Mouse (Mus musculus) neural tube, embryonic 13.5 days (tissue): ENCODE results near the gene Vps53. TPM values are rescaled to one million over a fixed set of nuclear protein-coding genes. Genes with fewer than 3 reads are reported as not detected.

Experiments used
- ATAC-seq: fragments of 200-750 bp; cut with Nextera tagmentation; 2 replicates; pipeline ENCODE4 v1.8.0; 2017; ENCODE audit warnings: low read depth, mild to moderate bottlenecking, moderate TSS enrichment, moderate library complexity
- H3K27ac ChIP-seq: fragments of 300-500 bp; sonication (generic); replicated peaks from 2 replicates; pipeline ENCODE4 v1.5.1; 2015; ENCODE audit warnings: moderate library complexity, mild to moderate bottlenecking, inconsistent platforms
- H3K27me3 ChIP-seq: fragments of 300-500 bp; sonication (generic); 2 replicates; pipeline ENCODE4 v1.6.1; 2015; ENCODE audit warnings: mild to moderate bottlenecking, inconsistent platforms
- H3K36me3 ChIP-seq: fragments of 300-500 bp; sonication (generic); 2 replicates; pipeline ENCODE4 v1.6.1; 2015; ENCODE audit warnings: mild to moderate bottlenecking, inconsistent platforms
- H3K4me1 ChIP-seq: fragments of 300-500 bp; sonication (generic); replicated peaks from 2 replicates; pipeline ENCODE4 v1.6.1; 2015; ENCODE audit warnings: inconsistent platforms
- H3K4me2 ChIP-seq: fragments of 300-500 bp; sonication (generic); 2 replicates; pipeline ENCODE4 v1.6.1; 2015; ENCODE audit warnings: inconsistent platforms, mild to moderate bottlenecking, moderate library complexity
- H3K4me3 ChIP-seq: fragments of 300-500 bp; sonication (generic); 2 replicates; pipeline ENCODE4 v1.5.1; 2015; ENCODE audit warnings: mild to moderate bottlenecking, inconsistent platforms
- H3K9ac ChIP-seq: fragments of 300-500 bp; sonication (generic); 2 replicates; pipeline ENCODE4 v1.6.1; 2015; ENCODE audit warnings: moderate library complexity, mild to moderate bottlenecking, inconsistent platforms
- H3K9me3 ChIP-seq: fragments of 300-500 bp; sonication (generic); 2 replicates; pipeline ENCODE4 v1.6.1; 2016; ENCODE audit warnings: inconsistent platforms
- WGBS: fragments of 180-500 bp; shearing (Covaris S2); methylation state at CpG from one replicate; pipeline ENCODE4 v1.1.7; 2015; 5-methylcytosine and 5-hydroxymethylcytosine counted together
- polyA plus RNA-seq: library from polyadenylated mRNA; unstranded; fragments of >200 nt; fragmentation: Nextera tagmentation; extraction: Ambion mirVana; gene quantifications from 2 replicates; pipeline ENCODE4 v1.2.1, GENCODE M21; 2015

Gene Vps53
- polyA plus RNA-seq, 1 experiment from 2014 or later = 69.3 TPM

GRCm38 (mm10) chr11:76093610-76094009 lies 85.8 kb downstream of the Vps53 start:
- Histone ChIP-seq H3K9ac (no peak overlapping the region), H3K4me2 (no peak overlapping the region), H3K27me3 (no peaks in the 10 kb centered on the region), H3K4me3 (no peak overlapping the region), H3K27ac (no peak overlapping the region), H3K4me1 (no peaks in the 10 kb centered on the region), H3K36me3 (peaks cover 43% of the 10 kb centered on the region), H3K9me3 (no peaks in the 10 kb centered on the region)
- 87% methylated on average over 8 of the region's 8 CpGs for WGBS
- no peak for ATAC-seq

GRCm38 (mm10) chr11:76089776-76090175 lies 89.7 kb downstream of the Vps53 start:
- Histone ChIP-seq H3K4me3 (no peak overlapping the region), H3K27me3 (no peaks in the 10 kb centered on the region), H3K36me3 (peaks cover 63% of the 10 kb centered on the region), H3K9me3 (no peaks in the 10 kb centered on the region), H3K4me1 (no peaks in the 10 kb centered on the region), H3K9ac (no peak overlapping the region), H3K4me2 (no peak overlapping the region), H3K27ac (no peak overlapping the region)
- no peak for ATAC-seq
- 84% methylated on average over 6 of the region's 6 CpGs for WGBS

GRCm38 (mm10) chr11:76088506-76088905 lies 90.9 kb downstream of the Vps53 start:
- no peaks in the 10 kb centered on the region for H3K9me3 ChIP-seq
- H3K4me2 ChIP-seq = no peak overlapping the region
- no peak overlapping the region for H3K4me3 ChIP-seq
- 89% methylated on average over 4 of the region's 4 CpGs for WGBS
- no peak overlapping the region for H3K27ac ChIP-seq
- no peaks in the 10 kb centered on the region for H3K27me3 ChIP-seq
- no peak overlapping the region for H3K9ac ChIP-seq
- H3K36me3 ChIP-seq = peaks cover 63% of the 10 kb centered on the region
- no peak for ATAC-seq
- no peaks in the 10 kb centered on the region for H3K4me1 ChIP-seq

- Histone ChIP-seq H3K9me3 (no peaks in the 10 kb centered on the region), H3K36me3 (peaks cover 65% of the 10 kb centered on the region), H3K9ac (no peak overlapping the region), H3K27ac (no peak overlapping the region), H3K4me1 (no peaks in the 10 kb centered on the region), H3K4me2 (no peak overlapping the region), H3K27me3 (no peaks in the 10 kb centered on the region), H3K4me3 (no peak overlapping the region)
- WGBS = 71% methylated on average over 5 of the region's 5 CpGs
- ATAC-seq = no peak
Measured at GRCm38 (mm10) chr11:76085898-76086591, 93.4 kb downstream of the Vps53 start.

GRCm38 (mm10) chr11:76084943-76085342 lies 94.5 kb downstream of the Vps53 start:
- peaks cover 66% of the 10 kb centered on the region for H3K36me3 ChIP-seq
- H3K4me2 ChIP-seq = no peak overlapping the region
- H3K27ac ChIP-seq = no peak overlapping the region
- no peaks in the 10 kb centered on the region for H3K27me3 ChIP-seq
- ATAC-seq = no peak
- H3K4me1 ChIP-seq = no peaks in the 10 kb centered on the region
- 73% methylated on average over 1 of the region's 1 CpGs for WGBS
- H3K9ac ChIP-seq = no peak overlapping the region
- H3K9me3 ChIP-seq = no peaks in the 10 kb centered on the region
- no peak overlapping the region for H3K4me3 ChIP-seq

GRCm38 (mm10) chr11:76083941-76084367 lies 95.5 kb downstream of the Vps53 start:
- WGBS = 29% methylated on average over 3 of the region's 3 CpGs
- peaks cover 68% of the 10 kb centered on the region for H3K36me3 ChIP-seq
- no peaks in the 10 kb centered on the region for H3K4me1 ChIP-seq
- H3K27ac ChIP-seq = no peak overlapping the region
- H3K4me2 ChIP-seq = no peak overlapping the region
- ATAC-seq = no peak
- no peak overlapping the region for H3K4me3 ChIP-seq
- no peak overlapping the region for H3K9ac ChIP-seq
- H3K27me3 ChIP-seq = no peaks in the 10 kb centered on the region
- H3K9me3 ChIP-seq = no peaks in the 10 kb centered on the region

- ATAC-seq = no peak
- WGBS = 72% methylated on average over 6 of the region's 6 CpGs
- Histone ChIP-seq H3K9ac (no peak overlapping the region), H3K27me3 (no peaks in the 10 kb centered on the region), H3K9me3 (no peaks in the 10 kb centered on the region), H3K4me1 (no peaks in the 10 kb centered on the region), H3K4me2 (no peak overlapping the region), H3K4me3 (no peak overlapping the region), H3K36me3 (peaks cover 60% of the 10 kb centered on the region), H3K27ac (0 out of 2 replicates have a peak overlapping the region, but pooled peaks have one; percentile 33)
Measured at GRCm38 (mm10) chr11:76081048-76081640, 98.3 kb downstream of the Vps53 start.

- H3K9ac ChIP-seq = no peak overlapping the region
- H3K27me3 ChIP-seq = no peaks in the 10 kb centered on the region
- H3K4me1 ChIP-seq = no peaks in the 10 kb centered on the region
- H3K4me2 ChIP-seq = no peak overlapping the region
- no peaks in the 10 kb centered on the region for H3K9me3 ChIP-seq
- 76% methylated on average over 2 of the region's 2 CpGs for WGBS
- H3K4me3 ChIP-seq = no peak overlapping the region
- no peak for ATAC-seq
- peaks cover 64% of the 10 kb centered on the region for H3K36me3 ChIP-seq
- H3K27ac ChIP-seq = 0 out of 2 replicates have a peak overlapping the region, but pooled peaks have one; percentile 28
Measured at GRCm38 (mm10) chr11:76080293-76080692, 99.2 kb downstream of the Vps53 start.

- no peak overlapping the region for H3K9ac ChIP-seq
- H3K4me2 ChIP-seq = no peak overlapping the region
- H3K27ac ChIP-seq = no peak overlapping the region
- 87% methylated on average over 6 of the region's 6 CpGs for whole genome bisulfite sequencing
- H3K4me3 ChIP-seq = no peak overlapping the region
- no peaks in the 10 kb centered on the region for H3K4me1 ChIP-seq
- no peak for ATAC-seq
- no peaks in the 10 kb centered on the region for H3K9me3 ChIP-seq
- no peaks in the 10 kb centered on the region for H3K27me3 ChIP-seq
- H3K36me3 ChIP-seq = peaks cover 79% of the 10 kb centered on the region
Measured at GRCm38 (mm10) chr11:76077341-76077740, 102.1 kb downstream of the Vps53 start.

- no peaks in the 10 kb centered on the region for H3K4me1 ChIP-seq
- no peaks in the 10 kb centered on the region for H3K9me3 ChIP-seq
- no peak for ATAC-seq
- no peak overlapping the region for H3K9ac ChIP-seq
- H3K4me2 ChIP-seq = no peak overlapping the region
- peaks cover 63% of the 10 kb centered on the region for H3K36me3 ChIP-seq
- H3K4me3 ChIP-seq = no peak overlapping the region
- no peaks in the 10 kb centered on the region for H3K27me3 ChIP-seq
- WGBS = 70% methylated on average over 11 of the region's 11 CpGs
- H3K27ac ChIP-seq = no peak overlapping the region
Measured at GRCm38 (mm10) chr11:76074296-76075093, 105.0 kb downstream of the Vps53 start.

- H3K27me3 ChIP-seq = no peaks in the 10 kb centered on the region
- no peak overlapping the region for H3K27ac ChIP-seq
- H3K4me1 ChIP-seq = 0 out of 2 replicates have a peak, but pooled peaks cover 10% of the 10 kb centered on the region
- H3K9me3 ChIP-seq = no peaks in the 10 kb centered on the region
- whole genome bisulfite sequencing = 93% methylated on average over 6 of the region's 6 CpGs
- no peak for ATAC-seq
- H3K9ac ChIP-seq = no peak overlapping the region
- peaks cover 43% of the 10 kb centered on the region for H3K36me3 ChIP-seq
- H3K4me2 ChIP-seq = no peak overlapping the region
- no peak overlapping the region for H3K4me3 ChIP-seq
Measured at GRCm38 (mm10) chr11:76069816-76070215, 109.6 kb downstream of the Vps53 start.

- H3K4me2 ChIP-seq = no peak overlapping the region
- WGBS = 87% methylated on average over 15 of the region's 15 CpGs
- H3K4me3 ChIP-seq = no peak overlapping the region
- ATAC-seq = no peak
- no peak overlapping the region for H3K9ac ChIP-seq
- peaks cover 44% of the 10 kb centered on the region for H3K36me3 ChIP-seq
- no peaks in the 10 kb centered on the region for H3K27me3 ChIP-seq
- 0 out of 2 replicates have a peak, but pooled peaks cover 10% of the 10 kb centered on the region for H3K4me1 ChIP-seq
- no peak overlapping the region for H3K27ac ChIP-seq
- H3K9me3 ChIP-seq = no peaks in the 10 kb centered on the region
Measured at GRCm38 (mm10) chr11:76066563-76067156, 112.8 kb downstream of the Vps53 start.
